Mouse (Mus musculus) CH12.LX (cell line): ENCODE measurements around the gene Krt1. TPM values are rescaled to one million over a fixed set of nuclear protein-coding genes. Genes with fewer than 3 reads are reported as not detected.
A peak's percentile ranks its signal among the peaks of the same experiment; 100 is the strongest.

Experiments
- DNase-seq: peaks from one replicate; pipeline ENCODE4 v3.0.0-alpha.2; 2013; ENCODE audit errors: extremely low read depth
- H3K27ac ChIP-seq: 2 replicates; pipeline ENCODE4 v1.5.1; 2012; ENCODE audit warnings: low read depth, mild to moderate bottlenecking, control low read depth, moderate library complexity; ENCODE audit not compliant: insufficient read depth
- H3K27me3 ChIP-seq: replicated peaks from 2 replicates; pipeline ENCODE3; 2012; ENCODE audit warnings: inconsistent platforms
- H3K36me3 ChIP-seq, 2 experiments: replicated peaks in 1 of 2; 2 replicates each; pipeline versions ENCODE3 to v1.6.1; 2012; ENCODE audit warnings: inconsistent platforms in 1 of 2, low read length in 1 of 2, mild to moderate bottlenecking in 1 of 2, mixed read lengths in 1 of 2, moderate library complexity in 1 of 2; ENCODE audit not compliant: control insufficient read depth in 1 of 2, insufficient read depth in 1 of 2
- H3K4me1 ChIP-seq, 2 experiments: 2 replicates each; pipeline ENCODE4 v1.6.1; 2012; ENCODE audit warnings: inconsistent platforms in 1 of 2, moderate library complexity in 1 of 2; ENCODE audit not compliant: insufficient read depth in 2 of 2, control insufficient read depth in 1 of 2
- H3K4me2 ChIP-seq: 2 replicates; pipeline ENCODE4 v1.6.1; 2012; ENCODE audit warnings: low read depth, mild to moderate bottlenecking, control low read depth; ENCODE audit not compliant: poor library complexity, insufficient read depth, severe bottlenecking
- H3K4me3 ChIP-seq, 3 experiments: fragments of 150-350 bp in 1 of 3; sonication (generic) in 1 of 3; replicated peaks in 1 of 3; 2 replicates each; pipeline versions ENCODE3 to v1.5.1; 2011 to 2012; ENCODE audit warnings: low read depth in 2 of 3, low read length in 2 of 3, mild to moderate bottlenecking in 2 of 3, moderate library complexity in 2 of 3, control low read depth in 1 of 3, improper control_type of control experiment in 1 of 3, inconsistent platforms in 1 of 3, mixed read lengths in 1 of 3; ENCODE audit not compliant: poor library complexity in 1 of 3
- H3K79me2 ChIP-seq: replicated peaks from 2 replicates; pipeline ENCODE4 v1.6.1; 2012; ENCODE audit warnings: mild to moderate bottlenecking, moderate library complexity; ENCODE audit not compliant: control insufficient read depth, poor library complexity, insufficient read depth, severe bottlenecking; ENCODE audit errors: extremely low read depth
- H3K9ac ChIP-seq: 2 replicates; pipeline ENCODE4 v1.6.1; 2012; ENCODE audit warnings: low read depth, mild to moderate bottlenecking, control low read depth, moderate library complexity; ENCODE audit not compliant: insufficient read depth
- H3K9me3 ChIP-seq: replicated peaks from 2 replicates; pipeline ENCODE3; 2012; ENCODE audit warnings: low read length, inconsistent platforms, mixed read lengths
- CHD1 ChIP-seq: IDR thresholded peaks from 2 replicates; pipeline ENCODE4 v1.6.1; 2012; ENCODE audit warnings: low read depth, low read length, improper control_type of control experiment, inconsistent platforms
- CHD2 ChIP-seq: IDR thresholded peaks from 2 replicates; pipeline ENCODE4 v1.6.1; 2011; ENCODE audit warnings: low read length, improper control_type of control experiment
- CTCF ChIP-seq, 2 experiments: IDR thresholded peaks in 1 of 2; conservative IDR thresholded peaks in 1 of 2; 2 replicates each; pipeline ENCODE4 v1.5.1; 2011 to 2012; ENCODE audit warnings: low read depth in 2 of 2, low read length in 2 of 2, improper control_type of control experiment in 1 of 2, inconsistent platforms in 1 of 2, mild to moderate bottlenecking in 1 of 2, moderate library complexity in 1 of 2
- E2F4 ChIP-seq: IDR thresholded peaks from 2 replicates; pipeline ENCODE4 v1.6.1; 2011; ENCODE audit warnings: low read depth, low read length, improper control_type of control experiment; ENCODE audit not compliant: insufficient replicate concordance
- EP300 ChIP-seq: IDR thresholded peaks from 2 replicates; pipeline ENCODE4 v1.6.1; 2011; ENCODE audit warnings: low read length, improper control_type of control experiment
- ETS1 ChIP-seq: conservative IDR thresholded peaks from 2 replicates; pipeline ENCODE4 v1.6.1; 2012; ENCODE audit warnings: low read depth, mild to moderate bottlenecking, inconsistent platforms, low read length, improper control_type of control experiment, moderate library complexity
- GABPA ChIP-seq: IDR thresholded peaks from 2 replicates; pipeline ENCODE4 v1.6.1; 2012; ENCODE audit warnings: low read depth, low read length, improper control_type of control experiment, inconsistent platforms; ENCODE audit not compliant: insufficient replicate concordance
- KAT2A ChIP-seq: IDR thresholded peaks from 2 replicates; pipeline ENCODE4 v1.6.1; 2012; ENCODE audit warnings: low read length, improper control_type of control experiment, inconsistent platforms; ENCODE audit not compliant: insufficient replicate concordance
- MAFK ChIP-seq: IDR thresholded peaks from 2 replicates; pipeline ENCODE4 v1.6.1; 2011; ENCODE audit warnings: low read length, improper control_type of control experiment; ENCODE audit not compliant: insufficient replicate concordance
- PAX5 ChIP-seq: IDR thresholded peaks from 2 replicates; pipeline ENCODE4 v1.6.1; 2012; ENCODE audit warnings: low read length, inconsistent platforms, mixed read lengths
- POLR2AphosphoS2 ChIP-seq: IDR thresholded peaks from 2 replicates; pipeline ENCODE4 v1.6.1; 2011; ENCODE audit warnings: low read depth, low read length, improper control_type of control experiment
- RAD21 ChIP-seq: IDR thresholded peaks from 2 replicates; pipeline ENCODE4 v1.6.1; 2011; ENCODE audit warnings: low read depth, mild to moderate bottlenecking, low read length, improper control_type of control experiment, moderate library complexity
- RCOR1 ChIP-seq: conservative IDR thresholded peaks from 2 replicates; pipeline ENCODE4 v1.6.1; 2012; ENCODE audit warnings: low read depth, mild to moderate bottlenecking, inconsistent platforms, low read length, improper control_type of control experiment
- SMC3 ChIP-seq: IDR thresholded peaks from 2 replicates; pipeline ENCODE4 v1.6.1; 2011; ENCODE audit warnings: low read depth, low read length, improper control_type of control experiment
- USF1 ChIP-seq: IDR thresholded peaks from 2 replicates; pipeline ENCODE4 v1.6.1; 2014; ENCODE audit warnings: low read depth, mild to moderate bottlenecking, inconsistent platforms, low read length, improper control_type of control experiment
- USF2 ChIP-seq: conservative IDR thresholded peaks from 2 replicates; pipeline ENCODE4 v1.6.1; 2011; ENCODE audit warnings: low read depth, low read length, improper control_type of control experiment
- ZNF384 ChIP-seq: IDR thresholded peaks from 2 replicates; pipeline ENCODE4 v1.6.1; 2012; ENCODE audit warnings: low read depth, low read length, improper control_type of control experiment, inconsistent platforms
- dilution Hi-C: fragments of 300-500 bp; cut with MboI; formaldehyde crosslinking; loops from 2 replicates; pipeline ENCODE4 v1.14.3; 2020; ENCODE audit warnings: low sequenced_read_pairs; ENCODE audit not compliant: extremely low pct_unique_long_range_greater_than_20kb, extremely low pct_ligation_motif_present
- in situ Hi-C: fragments of 300-500 bp; cut with MboI; formaldehyde crosslinking; loops from 3 replicates; pipeline ENCODE4 v1.14.3; 2019; ENCODE audit warnings: low sequenced_read_pairs, low pct_ligation_motif_present, low pct_unique_long_range_greater_than_20kb, mixed read lengths
- polyA plus RNA-seq: library from polyadenylated mRNA; unstranded; fragments of >175 nt; gene quantifications from 2 replicates; pipeline ENCODE4 v1.2.1, GENCODE M21; 2012; ENCODE audit warnings: low read depth; ENCODE audit not compliant: insufficient read length
- total RNA-seq, 2 experiments: library from RNA; depleted of rRNA; stranded (reverse); fragments of 300-350 nt in 1 of 2; fragments of >200 nt in 1 of 2; gene quantifications; 2 replicates each; pipeline ENCODE4 v1.2.3; 2012 to 2014

Krt1 gene
- total and polyA plus RNA-seq, 3 experiments = not detected

- Histone ChIP-seq H3K9me3 (no peaks in the 10 kb centered on the region), H3K4me3 (no peak overlapping the region), H3K27ac (no peak overlapping the region), H3K36me3 (no peaks in the 10 kb centered on the region), H3K9ac (no peak overlapping the region), H3K79me2 (no peaks in the 10 kb centered on the region), H3K4me1 (no peaks in the 10 kb centered on the region; a peak in 1 of 4 replicates), H3K27me3 (peaks cover 99% of the 10 kb centered on the region), H3K4me2 (no peak overlapping the region)
- in situ Hi-C loops = no loop called here
- no peak for DNase-seq
- TF ChIP-seq USF1 (no peak), KAT2A (no peak), MAFK (no peak), GABPA (no peak), E2F4 (no peak), PAX5 (no peak), ZNF384 (no peak), ETS1 (no peak), POLR2AphosphoS2 (no peak), CTCF (conservative IDR thresholded peaks at IDR 0.05 in 1 of 2, IDR thresholded peaks at IDR 0.05 in 1 of 2; ENCODE audit: low read depth in 2 of 2, low read length in 2 of 2) (no peak), EP300 (no peak), CHD2 (no peak), CHD1 (no peak), RCOR1 (no peak)
- dilution Hi-C loops = no loop called here
These were observed 16.2 kb upstream of the Krt1 start for GRCm38 (mm10) chr15:101866754-101867153.

GRCm38 (mm10) chr15:101860421-101861130 lies 10.0 kb upstream of the Krt1 start:
- dilution Hi-C loops (no loop called here), in situ Hi-C loops (no loop called here)
- Histone ChIP-seq H3K79me2 (no peaks in the 10 kb centered on the region), H3K4me2 (peak overlapping the region; percentile 69), H3K4me1 (peaks cover 0 to 2% of the 10 kb centered on the region in 2 experiments; a peak in 1 of 4 replicates), H3K9ac (no peak overlapping the region), H3K27ac (no peak overlapping the region), H3K9me3 (no peaks in the 10 kb centered on the region), H3K36me3 (no peaks in the 10 kb centered on the region), H3K4me3 (no peak overlapping the region), H3K27me3 (peaks cover 99% of the 10 kb centered on the region)
- peak; percentile 9 for DNase-seq
- TF ChIP-seq CTCF (conservative IDR thresholded peaks at IDR 0.05 in 1 of 2, IDR thresholded peaks at IDR 0.05 in 1 of 2; ENCODE audit: low read depth in 2 of 2, low read length in 2 of 2) (peak in 1 of 2 experiments; percentile 42; a peak in 2 of 4 replicates), SMC3 (peak; percentile 24; the same call in 1 of the 2 replicates), RAD21 (peak; percentile 3), USF2 (no peak)
